Mouse (Mus musculus): ENCODE measurements around the gene Dazap1. TPM values are rescaled to one million over a fixed set of nuclear protein-coding genes. Genes with fewer than 3 reads are reported as not detected.

Dazap1 gene
- total RNA-seq, 1 experiment = 154 TPM

GRCm38 (mm10) chr10:80323261-80324119 is 62.2 kb downstream of the Dazap1 start:
- no peak for DNase-seq (ENCODE audit: low read depth, low spot score)
- Histone ChIP-seq H3K9me3 (ENCODE audit: control insufficient read depth, insufficient read depth, low read depth, low read length) (no peaks in the 10 kb centered on the region), H3K4me3 (ENCODE audit: insufficient read depth in 1 of 2, low read depth in 1 of 2, low read length in 2 of 2, poor library complexity in 1 of 2, severe bottlenecking in 1 of 2) (peak overlapping the region; percentile 73 to 76), H3K27ac (ENCODE audit: insufficient read depth, low read depth, low read length, poor library complexity, severe bottlenecking) (no peak overlapping the region), H3K9ac (ENCODE audit: insufficient read depth, low read depth, low read length, poor library complexity, severe bottlenecking) (peak overlapping the region; percentile 46), H3K36me3 (ENCODE audit: control insufficient read depth, insufficient read depth, low read length, poor library complexity, severe bottlenecking) (peaks cover 5% of the 10 kb centered on the region; the same call in 1 of the 2 replicates), H3K4me1 (ENCODE audit: control insufficient read depth in 2 of 2, insufficient read depth in 2 of 2, low read length in 2 of 2, poor library complexity in 1 of 2) (peaks cover 0 to 22% of the 10 kb centered on the region in 2 experiments; a peak in 1 of 4 replicates)
- TF ChIP-seq MAFK (IDR thresholded peaks at IDR 0.05; ENCODE audit: insufficient read depth, low read depth, low read length) (no peak), ZNF384 (IDR thresholded peaks at IDR 0.05; ENCODE audit: low read depth, low read length) (no peak), CHD2 (IDR thresholded peaks at IDR 0.05; ENCODE audit: low read depth, low read length) (no peak), ZC3H11A (IDR thresholded peaks at IDR 0.05; ENCODE audit: borderline replicate concordance, low read depth, low read length) (no peak), HCFC1 (IDR thresholded peaks at IDR 0.05; ENCODE audit: borderline replicate concordance, insufficient read depth, low read length) (no peak)
- in situ Hi-C loops (cut with MboI; ENCODE audit: low sequenced_read_pairs in 2 of 2, unreplicated experiment in 2 of 2) = no loop called here

- Histone ChIP-seq H3K4me1 (ENCODE audit: control insufficient read depth in 2 of 2, insufficient read depth in 2 of 2, low read length in 2 of 2, poor library complexity in 1 of 2) (peaks cover 0 to 29% of the 10 kb centered on the region in 2 experiments; a peak in 2 of 4 replicates), H3K27ac (ENCODE audit: insufficient read depth, low read depth, low read length, poor library complexity, severe bottlenecking) (no peak overlapping the region), H3K9ac (ENCODE audit: insufficient read depth, low read depth, low read length, poor library complexity, severe bottlenecking) (no peak overlapping the region), H3K36me3 (ENCODE audit: control insufficient read depth, insufficient read depth, low read length, poor library complexity, severe bottlenecking) (no peaks in the 10 kb centered on the region), H3K9me3 (ENCODE audit: control insufficient read depth, insufficient read depth, low read depth, low read length) (no peaks in the 10 kb centered on the region), H3K4me3 (ENCODE audit: insufficient read depth in 1 of 2, low read depth in 1 of 2, low read length in 2 of 2, poor library complexity in 1 of 2, severe bottlenecking in 1 of 2) (no peak overlapping the region; a peak in 1 of 4 replicates)
- TF ChIP-seq CHD2 (IDR thresholded peaks at IDR 0.05; ENCODE audit: low read depth, low read length) (no peak), ZNF384 (IDR thresholded peaks at IDR 0.05; ENCODE audit: low read depth, low read length) (no peak), MAFK (IDR thresholded peaks at IDR 0.05; ENCODE audit: insufficient read depth, low read depth, low read length) (no peak), ZC3H11A (IDR thresholded peaks at IDR 0.05; ENCODE audit: borderline replicate concordance, low read depth, low read length) (no peak), HCFC1 (IDR thresholded peaks at IDR 0.05; ENCODE audit: borderline replicate concordance, insufficient read depth, low read length) (no peak)
- no peak for DNase-seq (ENCODE audit: low read depth, low spot score)
- in situ Hi-C loops (cut with MboI; ENCODE audit: low sequenced_read_pairs in 2 of 2, unreplicated experiment in 2 of 2) = no loop called here
Measured at GRCm38 (mm10) chr10:80324120-80325037, 63.1 kb downstream of the Dazap1 start.

- no peaks in the 10 kb centered on the region for H3K36me3 ChIP-seq (ENCODE audit: control insufficient read depth, insufficient read depth, low read length, poor library complexity, severe bottlenecking)
- H3K27ac ChIP-seq (ENCODE audit: insufficient read depth, low read depth, low read length, poor library complexity, severe bottlenecking) = no peak overlapping the region
- no peak overlapping the region for H3K9ac ChIP-seq (ENCODE audit: insufficient read depth, low read depth, low read length, poor library complexity, severe bottlenecking)
- H3K4me3 ChIP-seq (ENCODE audit: insufficient read depth in 1 of 2, low read depth in 1 of 2, low read length in 2 of 2, poor library complexity in 1 of 2, severe bottlenecking in 1 of 2) = no peak overlapping the region
- no peak for TF ChIP-seq HCFC1 (IDR thresholded peaks at IDR 0.05; ENCODE audit: borderline replicate concordance, insufficient read depth, low read length)
- TF ChIP-seq ZNF384 (IDR thresholded peaks at IDR 0.05; ENCODE audit: low read depth, low read length) = no peak
- TF ChIP-seq ZC3H11A (IDR thresholded peaks at IDR 0.05; ENCODE audit: borderline replicate concordance, low read depth, low read length) = no peak
- no peak for TF ChIP-seq MAFK (IDR thresholded peaks at IDR 0.05; ENCODE audit: insufficient read depth, low read depth, low read length)
- no peak for TF ChIP-seq CHD2 (IDR thresholded peaks at IDR 0.05; ENCODE audit: low read depth, low read length)
- no peaks in the 10 kb centered on the region for H3K9me3 ChIP-seq (ENCODE audit: control insufficient read depth, insufficient read depth, low read depth, low read length)
- H3K4me1 ChIP-seq (ENCODE audit: control insufficient read depth in 2 of 2, insufficient read depth in 2 of 2, low read length in 2 of 2, poor library complexity in 1 of 2) = peaks cover 0 to 29% of the 10 kb centered on the region in 2 experiments; a peak in 2 of 4 replicates
- in situ Hi-C loops (cut with MboI; ENCODE audit: low sequenced_read_pairs in 2 of 2, unreplicated experiment in 2 of 2) = no loop called here
- no peak for DNase-seq (ENCODE audit: low read depth, low spot score)
Measured at GRCm38 (mm10) chr10:80325045-80325444, 63.8 kb downstream of the Dazap1 start.

GRCm38 (mm10) chr10:80329273-80330081 is 68.2 kb downstream of the Dazap1 start, which contains the start of the genes Pcsk4 and Reep6:
Pcsk4 (minus strand) TSS chr10:80329498.
Reep6 (plus strand) TSS chr10:80329953.
- peaks cover 0 to 21% of the 10 kb centered on the region in 2 experiments; a peak in 2 of 4 replicates for H3K4me1 ChIP-seq (ENCODE audit: control insufficient read depth in 2 of 2, insufficient read depth in 2 of 2, low read length in 2 of 2, poor library complexity in 1 of 2)
- H3K36me3 ChIP-seq (ENCODE audit: control insufficient read depth, insufficient read depth, low read length, poor library complexity, severe bottlenecking) = no peaks in the 10 kb centered on the region; the same call in 1 of the 2 replicates
- TF ChIP-seq ZC3H11A (IDR thresholded peaks at IDR 0.05; ENCODE audit: borderline replicate concordance, low read depth, low read length) (no peak), CHD2 (IDR thresholded peaks at IDR 0.05; ENCODE audit: low read depth, low read length) (peak; percentile 67; the same call in 1 of the 2 replicates), HCFC1 (IDR thresholded peaks at IDR 0.05; ENCODE audit: borderline replicate concordance, insufficient read depth, low read length) (0 out of 2 replicates have a peak, but pooled peaks have one; percentile 22), MAFK (IDR thresholded peaks at IDR 0.05; ENCODE audit: insufficient read depth, low read depth, low read length) (no peak), ZNF384 (IDR thresholded peaks at IDR 0.05; ENCODE audit: low read depth, low read length) (no peak)
- H3K9me3 ChIP-seq (ENCODE audit: control insufficient read depth, insufficient read depth, low read depth, low read length) = no peaks in the 10 kb centered on the region
- H3K9ac ChIP-seq (ENCODE audit: insufficient read depth, low read depth, low read length, poor library complexity, severe bottlenecking) = peak within 1 kb of the TSS; percentile 82
- in situ Hi-C loops (cut with MboI; ENCODE audit: low sequenced_read_pairs in 2 of 2, unreplicated experiment in 2 of 2) = no loop called here
- peak within 1 kb of the TSS; percentile 76 to 93 for H3K4me3 ChIP-seq (ENCODE audit: insufficient read depth in 1 of 2, low read depth in 1 of 2, low read length in 2 of 2, poor library complexity in 1 of 2, severe bottlenecking in 1 of 2)
- peak; percentile 100 for DNase-seq (ENCODE audit: low read depth, low spot score)
- H3K27ac ChIP-seq (ENCODE audit: insufficient read depth, low read depth, low read length, poor library complexity, severe bottlenecking) = no peak within 1 kb of the TSS

Data from ES-E14 (cell line).